Mouse (Mus musculus): ENCODE measurements at regions not wholly inside any gene's neighbourhood (a gene's known extent, or its start where the extent isn't known, plus 50 kb on each side); places are given as distances from the start of the nearest gene placed in this dataset.

DNA sequence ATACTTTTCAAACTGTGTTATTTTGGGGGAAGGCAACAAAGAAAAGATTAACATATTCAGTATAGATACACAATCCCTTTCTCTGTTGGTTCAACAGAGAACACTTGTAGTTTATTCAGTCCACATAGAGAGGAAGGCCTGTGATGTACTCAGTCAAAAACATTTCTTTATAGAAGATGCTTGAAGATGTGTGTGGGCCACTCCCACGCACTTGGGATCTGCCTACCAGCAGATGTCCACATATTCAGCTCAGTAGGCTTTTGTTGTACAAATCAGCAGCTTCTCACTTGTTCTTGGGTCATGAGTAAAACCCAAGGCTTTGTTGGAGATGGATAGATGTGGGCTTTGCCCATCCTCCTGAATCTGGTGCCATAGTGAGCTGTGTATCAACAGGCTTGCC lies 239.6 kb upstream of the Pdzrn3 start:
- 67% methylated on average over 1 of the region's 1 CpGs for WGBS
- Histone ChIP-seq H3K27me3 (ENCODE audit: low read depth, poor library complexity, severe bottlenecking) (no peaks in the 10 kb centered on the region), H3K4me3 (no peak overlapping the region), H3K4me1 (no peaks in the 10 kb centered on the region), H3K27ac (no peak overlapping the region), H3K36me3 (no peaks in the 10 kb centered on the region), H3K9me3 (replicated peaks) (no peaks in the 10 kb centered on the region)
- DNase-seq (ENCODE audit: low spot score), result no peak

DNA sequence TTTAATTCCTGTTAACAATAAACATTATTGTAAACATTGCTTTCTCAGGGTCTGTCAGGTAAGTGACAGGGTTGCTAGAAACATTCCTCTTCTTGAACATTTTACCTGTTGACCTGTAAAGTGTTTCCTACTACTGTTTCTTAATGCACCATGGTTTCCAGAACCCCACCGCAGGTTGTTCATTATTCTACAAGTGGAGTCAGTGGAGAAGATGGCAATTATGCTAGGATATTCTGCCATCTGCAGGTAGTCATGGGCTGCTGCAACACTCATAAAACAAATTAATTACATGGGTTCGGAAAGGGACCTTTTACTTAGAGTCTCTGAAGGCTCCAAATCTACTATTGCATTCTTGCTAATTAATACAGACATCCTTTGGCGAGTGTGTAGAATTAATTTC lies 239.1 kb upstream of the Pdzrn3 start:
- DNase-seq (ENCODE audit: low spot score), result no peak
- 52% methylated on average over 3 of the region's 3 CpGs for WGBS
- Histone ChIP-seq H3K36me3 (no peaks in the 10 kb centered on the region), H3K27ac (no peak overlapping the region), H3K27me3 (ENCODE audit: low read depth, poor library complexity, severe bottlenecking) (no peaks in the 10 kb centered on the region), H3K4me1 (no peaks in the 10 kb centered on the region), H3K9me3 (replicated peaks) (no peaks in the 10 kb centered on the region), H3K4me3 (no peak overlapping the region)

DNA sequence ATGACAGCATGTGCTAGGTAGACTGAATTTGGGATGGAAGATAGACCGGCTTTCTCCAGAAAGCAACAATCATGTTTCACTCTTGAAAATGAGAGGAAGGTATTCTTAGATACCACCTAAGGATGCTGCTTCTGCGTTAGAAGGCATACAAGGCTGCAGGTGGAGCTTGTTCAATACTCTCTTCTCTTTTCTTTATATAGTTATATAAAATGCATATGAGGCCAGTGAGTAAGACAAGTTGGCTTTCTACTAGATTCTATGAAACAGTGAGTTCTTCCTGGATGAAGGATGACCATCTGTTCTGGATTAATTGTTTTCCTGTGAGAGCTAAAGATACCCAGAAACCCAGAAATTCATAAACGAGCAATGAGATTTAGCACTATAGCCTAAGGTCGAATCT lies 231.3 kb upstream of the Pdzrn3 start:
- DNase-seq (ENCODE audit: low spot score), result no peak
- H3K9me3 ChIP-seq (replicated peaks), result no peaks in the 10 kb centered on the region
- H3K27me3 ChIP-seq (ENCODE audit: low read depth, poor library complexity, severe bottlenecking), result no peaks in the 10 kb centered on the region
- H3K27ac ChIP-seq, result no peak overlapping the region
- 91% methylated on average over 4 of the region's 4 CpGs for WGBS
- H3K4me1 ChIP-seq, result no peaks in the 10 kb centered on the region
- H3K36me3 ChIP-seq, result no peaks in the 10 kb centered on the region
- no peak overlapping the region for H3K4me3 ChIP-seq

DNA sequence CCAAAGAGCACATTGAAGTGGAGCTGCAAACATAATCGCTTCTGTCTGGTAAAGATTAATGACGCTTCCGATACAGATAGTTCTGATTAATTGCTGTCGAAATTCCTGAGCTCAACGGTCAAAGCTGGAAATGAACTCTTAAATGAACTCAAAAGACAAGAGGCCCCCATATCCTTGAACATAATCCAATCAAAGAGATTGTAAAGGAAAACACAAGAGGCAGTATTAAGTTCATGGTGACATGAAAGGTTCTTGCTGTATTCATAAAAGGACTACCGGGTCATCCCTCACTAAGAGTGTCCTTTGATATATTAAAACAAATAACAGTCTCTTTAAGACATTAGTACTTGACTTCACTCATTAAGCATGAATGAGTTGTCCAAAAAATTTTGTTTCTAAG lies 225.4 kb upstream of the Pdzrn3 start:
- Histone ChIP-seq H3K4me3 (no peak overlapping the region), H3K36me3 (no peaks in the 10 kb centered on the region), H3K27ac (no peak overlapping the region), H3K27me3 (ENCODE audit: low read depth, poor library complexity, severe bottlenecking) (no peaks in the 10 kb centered on the region), H3K4me1 (no peaks in the 10 kb centered on the region), H3K9me3 (replicated peaks) (no peaks in the 10 kb centered on the region)
- WGBS, result 67% methylated on average over 6 of the region's 6 CpGs
- no peak for DNase-seq (ENCODE audit: low spot score)

DNA sequence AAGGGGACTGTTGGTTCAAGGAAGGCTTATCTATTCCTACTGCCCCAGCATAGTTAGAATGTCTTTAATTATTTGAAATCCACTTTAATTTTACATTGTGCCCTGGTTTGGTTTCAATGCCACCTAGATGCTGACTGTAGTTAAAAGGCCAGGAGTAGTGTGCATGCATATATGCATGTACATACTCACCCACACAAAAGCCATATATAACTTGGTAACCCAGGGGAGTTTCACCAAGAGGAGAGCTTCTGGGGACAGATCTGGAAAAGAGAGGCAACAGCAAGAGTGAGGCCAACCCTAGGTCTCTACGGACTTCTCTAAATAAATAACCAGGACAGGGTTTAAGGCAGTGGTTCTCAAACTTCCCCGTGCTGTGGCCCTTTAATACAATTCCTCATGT lies 219.3 kb upstream of the Pdzrn3 start:
- no peak overlapping the region for H3K27ac ChIP-seq
- DNase-seq (ENCODE audit: low spot score), result no peak
- WGBS, result 83% methylated on average over 2 of the region's 2 CpGs
- H3K36me3 ChIP-seq, result no peaks in the 10 kb centered on the region
- H3K27me3 ChIP-seq (ENCODE audit: low read depth, poor library complexity, severe bottlenecking), result no peaks in the 10 kb centered on the region
- no peak overlapping the region for H3K4me3 ChIP-seq
- no peaks in the 10 kb centered on the region for H3K4me1 ChIP-seq
- H3K9me3 ChIP-seq (replicated peaks), result no peaks in the 10 kb centered on the region

DNA sequence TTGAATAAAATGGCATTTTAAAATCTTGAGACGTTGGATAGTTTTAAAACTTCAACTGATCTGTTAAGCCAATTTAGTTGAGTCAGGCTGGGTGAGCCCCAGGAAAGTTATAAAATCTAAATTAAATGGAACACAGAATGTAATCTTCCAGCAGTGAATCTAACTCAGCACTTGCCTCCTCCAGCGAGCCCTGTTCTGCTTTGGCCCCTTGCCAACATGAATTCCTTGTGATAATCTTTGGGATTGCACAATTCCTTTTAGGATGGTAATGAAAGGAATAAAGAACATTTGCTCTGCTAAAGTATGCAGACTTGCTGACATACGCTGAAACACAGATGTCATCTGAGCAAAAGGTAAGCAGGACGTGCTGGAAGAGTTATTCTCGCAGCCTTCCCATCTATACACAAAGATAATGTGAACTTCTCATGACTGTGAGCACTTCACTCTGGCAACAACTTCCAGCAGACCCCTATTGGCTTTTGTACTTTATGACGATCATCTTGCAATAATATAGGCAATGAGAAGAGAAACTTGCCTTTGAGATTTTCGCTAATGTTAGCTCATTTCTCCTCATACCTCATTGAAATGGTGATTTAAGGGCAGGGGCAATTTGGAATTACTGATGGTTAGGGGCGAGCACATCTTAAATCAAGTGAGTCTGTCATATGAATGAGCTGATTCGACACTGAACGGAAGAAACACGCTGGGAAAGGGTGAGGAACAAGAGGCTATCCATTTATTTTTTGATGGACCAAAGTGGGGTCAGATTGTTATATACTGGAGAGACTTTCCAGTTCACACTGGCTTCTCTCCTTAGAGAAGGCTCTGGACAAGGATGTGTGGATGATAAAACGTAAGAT lies 216.3 kb upstream of the Pdzrn3 start:
- Histone ChIP-seq H3K9me3 (replicated peaks) (no peaks in the 10 kb centered on the region), H3K4me1 (no peaks in the 10 kb centered on the region), H3K36me3 (no peaks in the 10 kb centered on the region), H3K27ac (no peak overlapping the region), H3K4me3 (no peak overlapping the region), H3K27me3 (ENCODE audit: low read depth, poor library complexity, severe bottlenecking) (no peaks in the 10 kb centered on the region)
- WGBS, result 72% methylated on average over 12 of the region's 12 CpGs
- DNase-seq (ENCODE audit: low spot score), result no peak

DNA sequence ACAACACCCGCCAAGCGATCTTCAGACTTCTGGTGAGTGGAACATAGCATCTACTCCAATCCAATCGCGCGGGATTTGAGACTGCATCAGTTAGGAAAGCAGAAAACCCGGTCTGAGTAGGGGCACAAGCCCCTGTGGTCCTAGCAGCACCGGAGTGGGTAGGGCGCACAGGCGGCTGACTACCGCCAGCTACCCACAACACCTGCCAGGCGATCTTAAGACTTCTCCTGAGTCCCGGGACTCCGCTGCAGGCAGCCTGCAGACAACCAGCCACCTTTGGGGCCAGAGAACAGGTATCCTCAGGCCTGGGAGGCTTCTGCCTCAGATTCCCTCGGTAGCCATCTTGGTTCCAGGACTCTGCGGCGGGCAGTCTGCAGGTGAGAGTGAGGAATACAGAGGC lies 208.2 kb upstream of the Pdzrn3 start:
- no peak for DNase-seq (ENCODE audit: low spot score)
- H3K9me3 ChIP-seq (replicated peaks), result no peaks in the 10 kb centered on the region
- no peaks in the 10 kb centered on the region for H3K27me3 ChIP-seq (ENCODE audit: low read depth, poor library complexity, severe bottlenecking)
- H3K36me3 ChIP-seq, result no peaks in the 10 kb centered on the region
- 83% methylated on average over 16 of the region's 16 CpGs for WGBS
- no peak overlapping the region for H3K4me3 ChIP-seq
- H3K4me1 ChIP-seq, result no peaks in the 10 kb centered on the region
- no peak overlapping the region for H3K27ac ChIP-seq

DNA sequence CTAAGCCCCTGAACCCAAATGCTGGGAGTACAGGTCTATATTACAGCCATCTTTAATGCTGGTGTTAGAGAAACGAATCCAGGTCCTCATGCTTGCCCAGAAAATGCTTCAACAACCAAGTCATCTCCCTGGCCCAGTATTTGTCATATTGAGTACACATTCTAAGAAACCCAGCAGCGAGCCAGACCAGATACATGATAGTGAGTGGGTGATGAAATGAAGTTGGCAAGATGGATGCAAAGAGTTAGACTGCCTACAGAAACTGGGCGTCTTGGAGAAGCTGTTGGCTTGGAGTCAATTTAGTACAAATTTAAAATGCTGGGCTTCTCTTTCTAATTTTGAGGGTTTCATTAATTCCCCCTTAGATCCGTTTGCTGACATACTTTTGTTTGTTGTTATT lies 203.1 kb upstream of the Pdzrn3 start:
- Histone ChIP-seq H3K27me3 (ENCODE audit: low read depth, poor library complexity, severe bottlenecking) (no peaks in the 10 kb centered on the region), H3K27ac (no peak overlapping the region), H3K4me3 (no peak overlapping the region), H3K9me3 (replicated peaks) (no peaks in the 10 kb centered on the region), H3K36me3 (no peaks in the 10 kb centered on the region), H3K4me1 (no peaks in the 10 kb centered on the region)
- no peak for DNase-seq (ENCODE audit: low spot score)
- WGBS, result 82% methylated on average over 4 of the region's 4 CpGs

DNA sequence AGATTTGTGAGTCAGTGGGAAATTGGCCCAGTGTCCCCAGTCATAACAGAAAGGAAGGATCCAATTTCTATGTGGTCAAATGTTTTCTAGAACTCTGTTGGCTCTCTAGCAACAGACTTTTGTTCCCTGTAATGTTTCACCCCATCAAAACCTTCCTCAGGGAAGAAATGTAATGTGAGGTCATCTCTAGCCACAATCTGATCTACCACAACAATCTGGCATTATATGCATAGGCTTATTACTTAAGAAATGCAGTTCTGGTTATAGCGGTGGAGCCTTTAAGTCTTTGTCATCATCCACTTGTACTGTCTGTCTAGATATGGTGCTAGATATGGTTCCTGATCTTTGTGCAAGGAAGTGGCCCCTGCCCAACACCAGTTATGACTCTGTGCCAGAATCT lies 178.4 kb upstream of the Pdzrn3 start:
- no peak overlapping the region for H3K27ac ChIP-seq
- H3K4me1 ChIP-seq, result no peaks in the 10 kb centered on the region
- no peaks in the 10 kb centered on the region for H3K36me3 ChIP-seq
- WGBS, result 98% methylated on average over 1 of the region's 1 CpGs
- H3K27me3 ChIP-seq (ENCODE audit: low read depth, poor library complexity, severe bottlenecking), result no peaks in the 10 kb centered on the region
- no peaks in the 10 kb centered on the region for H3K9me3 ChIP-seq (replicated peaks)
- DNase-seq (ENCODE audit: low spot score), result no peak
- H3K4me3 ChIP-seq, result no peak overlapping the region

DNA sequence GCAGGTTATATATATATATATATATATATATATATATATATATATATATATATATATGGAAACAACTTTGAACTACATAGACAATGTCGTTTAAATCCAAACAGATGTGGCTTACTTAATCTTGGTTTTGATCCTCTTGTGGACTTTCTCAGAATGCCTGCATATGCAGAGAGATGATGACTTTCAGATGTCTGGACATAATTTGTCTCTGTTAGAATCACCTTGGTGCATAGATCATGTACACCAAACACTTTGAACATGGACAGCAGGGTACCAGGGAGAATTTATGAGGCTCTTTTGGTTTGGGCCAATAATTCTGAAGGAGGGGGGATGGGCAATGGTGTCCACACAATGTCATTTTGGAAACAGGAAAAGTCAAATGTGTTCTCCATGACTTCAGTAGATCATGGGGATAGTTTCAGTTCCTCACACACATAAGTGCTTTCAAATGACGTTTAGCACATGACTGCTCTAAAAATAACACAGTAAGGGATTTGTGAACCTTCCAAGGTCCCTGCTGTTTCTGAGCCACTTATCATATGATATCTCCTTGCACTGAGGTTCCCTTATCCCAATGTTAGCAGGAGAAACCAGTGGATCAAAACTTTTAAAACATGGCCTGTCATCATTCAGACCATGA lies 177.4 kb upstream of the Pdzrn3 start:
- DNase-seq (ENCODE audit: low spot score), result no peak
- 34% methylated on average over 2 of the region's 2 CpGs for WGBS

DNA sequence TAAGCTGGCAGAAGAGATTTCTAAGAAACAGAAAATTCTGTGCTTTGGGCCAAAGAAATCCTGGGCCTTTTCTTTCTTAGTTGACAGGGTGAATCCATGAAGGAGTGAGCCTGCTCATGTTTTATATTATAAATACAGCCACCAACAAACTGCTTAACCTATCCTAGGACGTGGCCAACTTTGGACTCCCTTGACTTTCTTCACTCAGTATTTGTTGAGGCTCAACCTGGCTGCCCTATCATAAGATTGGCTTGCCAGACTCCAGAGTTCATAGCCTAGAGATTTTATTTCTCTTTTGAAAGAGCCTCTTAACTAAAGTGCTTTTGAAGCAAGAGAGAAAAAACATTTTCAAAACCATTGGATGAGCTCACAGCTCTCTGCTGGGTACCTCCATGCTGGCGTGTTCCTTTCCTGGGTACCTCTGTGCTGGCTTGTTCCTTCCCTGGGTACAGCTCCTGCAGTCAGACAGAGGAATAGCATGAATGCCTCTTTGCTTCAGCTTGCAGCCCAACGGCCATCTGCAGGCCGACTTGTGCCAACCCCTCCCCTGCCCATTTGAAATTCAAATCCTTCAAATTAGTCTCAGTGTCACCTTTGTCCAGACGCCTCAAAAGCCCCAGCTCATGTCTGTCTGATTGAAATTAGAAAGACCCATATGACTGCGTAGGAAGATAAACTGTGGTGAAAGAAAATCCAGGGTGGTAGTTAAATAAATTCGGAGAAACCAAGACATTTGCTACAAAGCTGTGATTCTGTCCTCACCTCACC lies 173.0 kb upstream of the Pdzrn3 start:
- 0 out of 2 replicates have a peak, but pooled peaks cover 2% of the 10 kb centered on the region for H3K4me1 ChIP-seq
- no peaks in the 10 kb centered on the region for H3K27me3 ChIP-seq (ENCODE audit: low read depth, poor library complexity, severe bottlenecking)
- no peaks in the 10 kb centered on the region for H3K36me3 ChIP-seq
- WGBS, result 24% methylated on average over 7 of the region's 7 CpGs
- H3K27ac ChIP-seq, result no peak overlapping the region
- no peak overlapping the region for H3K4me3 ChIP-seq
- no peaks in the 10 kb centered on the region for H3K9me3 ChIP-seq (replicated peaks)
- no peak for DNase-seq (ENCODE audit: low spot score)

More for the DNA sequence above, 177.4 kb upstream of the Pdzrn3 start:
- Histone ChIP-seq H3K36me3 (no peaks in the 10 kb centered on the region), H3K9me3 (replicated peaks) (no peaks in the 10 kb centered on the region), H3K27me3 (ENCODE audit: low read depth, poor library complexity, severe bottlenecking) (no peaks in the 10 kb centered on the region), H3K4me1 (0 out of 2 replicates have a peak, but pooled peaks cover 2% of the 10 kb centered on the region), H3K27ac (no peak overlapping the region), H3K4me3 (no peak overlapping the region)

DNA sequence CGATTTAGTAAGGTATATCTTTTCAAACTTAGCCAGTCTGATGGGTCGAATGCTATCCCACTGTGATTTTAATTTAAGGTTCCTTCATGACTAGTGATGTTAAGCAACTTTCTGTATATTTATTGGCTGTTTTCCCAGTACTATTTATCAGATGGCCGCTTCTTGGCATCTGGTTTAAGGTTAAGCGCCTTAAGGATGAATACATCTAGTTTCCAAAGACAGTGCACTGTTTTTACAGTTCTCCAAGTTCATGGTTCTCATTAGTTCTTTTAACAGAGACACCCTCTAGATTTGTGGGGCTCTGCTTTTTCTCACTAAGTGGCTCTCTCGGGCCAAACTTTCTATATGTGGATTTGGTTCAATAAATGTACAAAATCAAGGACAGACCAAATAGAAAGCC lies 159.9 kb upstream of the Pdzrn3 start:
- WGBS, result 89% methylated on average over 5 of the region's 5 CpGs
- DNase-seq (ENCODE audit: low spot score), result no peak
- peaks cover 6% of the 10 kb centered on the region for H3K4me1 ChIP-seq

More for the DNA sequence above, 159.9 kb upstream of the Pdzrn3 start:
- no peak overlapping the region for H3K27ac ChIP-seq
- no peak overlapping the region for H3K4me3 ChIP-seq
- no peaks in the 10 kb centered on the region for H3K36me3 ChIP-seq
- H3K9me3 ChIP-seq (replicated peaks), result no peaks in the 10 kb centered on the region
- H3K27me3 ChIP-seq (ENCODE audit: low read depth, poor library complexity, severe bottlenecking), result no peaks in the 10 kb centered on the region
